Mouse (Mus musculus): ENCODE results near the gene Runx2. TPM values are rescaled to one million over a fixed set of nuclear protein-coding genes. Genes with fewer than 3 reads are reported as not detected.
A peak's percentile ranks its signal among the peaks of the same experiment; 100 is the strongest.

Gene Runx2
- polyA plus RNA-seq, 1 experiment from 2014 or later: 1.0 TPM

DNA sequence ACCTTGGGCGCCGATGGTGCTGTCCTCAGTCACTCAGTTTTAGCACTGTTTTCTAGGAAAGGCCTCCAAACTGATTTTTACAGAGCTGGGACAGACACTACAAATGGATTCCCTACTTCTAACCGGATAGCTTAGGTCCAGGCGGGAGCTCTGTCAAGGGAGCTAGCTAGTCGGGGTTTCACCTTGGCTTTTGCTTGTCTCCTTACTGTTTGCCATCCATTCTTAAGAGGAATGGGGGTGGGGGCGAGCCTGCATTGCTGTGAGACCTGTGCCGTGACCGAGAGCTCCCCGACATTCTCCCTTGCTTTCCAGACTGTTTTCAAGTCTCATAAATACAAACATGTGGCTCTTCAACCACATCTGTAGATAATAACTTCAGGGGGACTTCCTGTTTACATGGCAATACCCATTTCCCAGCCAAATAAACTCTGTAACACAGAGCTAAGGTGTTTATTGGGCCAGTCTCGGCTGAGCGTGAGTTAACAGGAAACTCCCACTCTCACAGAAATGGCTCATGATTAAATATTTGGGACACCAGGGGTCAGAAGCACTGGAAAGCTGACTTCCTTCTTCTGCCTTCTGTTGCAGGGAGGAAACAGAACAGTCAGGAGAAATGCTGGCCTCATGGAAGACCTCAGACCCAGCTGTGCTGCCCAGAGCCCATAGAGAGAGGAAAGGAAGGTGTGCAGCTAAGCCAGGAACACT is 213.1 kb downstream of the Runx2 start:
- WGBS: 52% methylated on average over 11 of the region's 11 CpGs

DNA sequence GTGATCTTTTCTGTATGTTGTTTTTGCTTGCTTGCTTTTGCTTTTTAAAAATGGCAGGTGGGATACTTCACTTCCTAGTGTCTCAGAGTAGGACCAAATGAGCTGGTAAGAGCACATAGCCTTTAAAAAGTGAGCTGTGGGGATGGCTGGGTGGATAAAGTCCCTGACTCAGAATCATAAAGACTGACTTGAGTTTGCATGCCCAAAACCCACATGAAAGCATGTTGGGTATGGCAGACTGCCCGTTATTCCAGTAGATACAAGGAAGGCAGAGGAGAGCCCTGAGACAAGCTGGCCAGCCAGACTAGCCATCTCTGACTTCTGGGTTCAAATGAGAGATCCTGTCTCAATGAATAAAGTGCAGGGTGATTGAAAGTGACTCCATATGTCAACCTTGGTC is 214.7 kb downstream of the Runx2 start:
- no peaks in the 10 kb centered on the region for H3K36me3 ChIP-seq (ENCODE audit: control insufficient read depth, insufficient read depth)
- no peak overlapping the region for H3K4me2 ChIP-seq (replicated peaks; ENCODE audit: low read depth)
- 82% methylated on average over 1 of the region's 1 CpGs for WGBS
- no peaks in the 10 kb centered on the region for H3K4me1 ChIP-seq (replicated peaks; ENCODE audit: control insufficient read depth, insufficient read depth, low read length)
- H3K9ac ChIP-seq (ENCODE audit: low read depth, low read length): no peak overlapping the region
- no peak overlapping the region for H3K27ac ChIP-seq (ENCODE audit: low read depth, low read length)
- no peak for TF ChIP-seq CTCF (IDR thresholded peaks at IDR 0.05; ENCODE audit: low read depth)
- no peak overlapping the region for H3K4me3 ChIP-seq (ENCODE audit: low read depth, low read length)
- ATAC-seq: no peak
- H3K9me3 ChIP-seq (ENCODE audit: control insufficient read depth): no peaks in the 10 kb centered on the region
- H3K27me3 ChIP-seq (replicated peaks; ENCODE audit: control insufficient read depth, insufficient read depth, low read length): no peaks in the 10 kb centered on the region

More for the DNA sequence above, 213.1 kb downstream of the Runx2 start:
- H3K36me3 ChIP-seq (ENCODE audit: control insufficient read depth, insufficient read depth): no peaks in the 10 kb centered on the region
- H3K9ac ChIP-seq (ENCODE audit: low read depth, low read length): no peak overlapping the region
- ATAC-seq: no peak
- TF ChIP-seq CTCF (IDR thresholded peaks at IDR 0.05; ENCODE audit: low read depth): peak; percentile 47
- H3K27ac ChIP-seq (ENCODE audit: low read depth, low read length): no peak overlapping the region
- H3K4me1 ChIP-seq (replicated peaks; ENCODE audit: control insufficient read depth, insufficient read depth, low read length): no peaks in the 10 kb centered on the region
- H3K27me3 ChIP-seq (replicated peaks; ENCODE audit: control insufficient read depth, insufficient read depth, low read length): no peaks in the 10 kb centered on the region
- H3K4me3 ChIP-seq (ENCODE audit: low read depth, low read length): no peak overlapping the region
- H3K9me3 ChIP-seq (ENCODE audit: control insufficient read depth): no peaks in the 10 kb centered on the region
- H3K4me2 ChIP-seq (replicated peaks; ENCODE audit: low read depth): no peak overlapping the region

DNA sequence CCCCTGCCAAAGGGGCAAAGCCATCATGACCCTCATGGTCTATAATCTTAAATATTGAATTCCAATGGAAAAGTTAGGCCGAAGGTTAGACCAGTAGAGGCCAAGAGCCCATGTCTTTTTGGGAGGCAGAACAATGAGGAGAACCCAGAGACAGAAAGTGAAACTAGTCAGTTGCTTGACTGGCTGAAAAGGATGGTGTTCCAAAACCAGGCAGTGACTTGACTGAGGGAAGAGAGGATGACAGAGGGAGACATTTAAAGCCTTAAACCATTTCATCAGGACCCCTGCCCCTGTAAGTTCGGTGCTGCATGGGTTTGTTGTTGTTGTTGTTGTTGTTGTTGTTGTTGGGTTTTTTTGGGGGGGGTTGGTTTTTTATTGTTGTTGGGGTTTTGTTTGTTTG is 215.5 kb downstream of the Runx2 start:
- WGBS: 93% methylated on average over 2 of the region's 2 CpGs
- H3K4me2 ChIP-seq (replicated peaks; ENCODE audit: low read depth): no peak overlapping the region
- H3K4me1 ChIP-seq (replicated peaks; ENCODE audit: control insufficient read depth, insufficient read depth, low read length): no peaks in the 10 kb centered on the region
- no peak overlapping the region for H3K4me3 ChIP-seq (ENCODE audit: low read depth, low read length)
- no peaks in the 10 kb centered on the region for H3K9me3 ChIP-seq (ENCODE audit: control insufficient read depth)
- H3K27ac ChIP-seq (ENCODE audit: low read depth, low read length): no peak overlapping the region
- no peak for ATAC-seq
- H3K27me3 ChIP-seq (replicated peaks; ENCODE audit: control insufficient read depth, insufficient read depth, low read length): no peaks in the 10 kb centered on the region
- no peak overlapping the region for H3K9ac ChIP-seq (ENCODE audit: low read depth, low read length)
- H3K36me3 ChIP-seq (ENCODE audit: control insufficient read depth, insufficient read depth): no peaks in the 10 kb centered on the region
- TF ChIP-seq CTCF (IDR thresholded peaks at IDR 0.05; ENCODE audit: low read depth): no peak

DNA sequence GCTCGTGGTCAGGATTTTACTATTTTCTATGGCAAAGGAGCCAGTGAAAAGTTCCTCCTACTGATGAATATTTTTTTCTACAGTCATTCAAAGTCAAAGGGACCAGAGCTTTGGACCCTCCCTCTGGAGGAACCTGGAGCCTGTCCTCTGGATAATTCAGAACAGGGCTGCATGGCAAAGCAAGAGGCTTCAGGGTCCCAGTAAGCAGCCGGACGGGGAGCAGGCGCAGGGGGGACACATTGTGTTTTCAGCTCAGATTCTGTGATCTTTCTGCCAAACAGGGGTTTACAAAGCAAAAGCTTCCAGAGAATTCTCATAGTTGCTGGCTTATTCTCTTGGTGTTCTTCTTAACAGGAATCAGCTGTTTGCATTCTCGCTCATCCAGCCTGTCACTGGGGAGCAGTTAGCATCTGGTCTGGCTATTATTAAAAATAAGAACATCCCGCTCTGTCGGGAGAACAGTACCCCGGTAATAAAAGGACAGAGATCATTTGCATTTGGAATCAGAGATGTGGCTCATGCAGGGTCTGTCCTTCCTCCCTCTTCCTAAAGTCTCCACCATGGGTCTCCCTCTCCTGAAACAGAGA is 216.6 kb downstream of the Runx2 start:
- no peak for TF ChIP-seq CTCF (IDR thresholded peaks at IDR 0.05; ENCODE audit: low read depth)
- no peak overlapping the region for H3K27ac ChIP-seq (ENCODE audit: low read depth, low read length)
- 53% methylated on average over 8 of the region's 8 CpGs for WGBS

DNA sequence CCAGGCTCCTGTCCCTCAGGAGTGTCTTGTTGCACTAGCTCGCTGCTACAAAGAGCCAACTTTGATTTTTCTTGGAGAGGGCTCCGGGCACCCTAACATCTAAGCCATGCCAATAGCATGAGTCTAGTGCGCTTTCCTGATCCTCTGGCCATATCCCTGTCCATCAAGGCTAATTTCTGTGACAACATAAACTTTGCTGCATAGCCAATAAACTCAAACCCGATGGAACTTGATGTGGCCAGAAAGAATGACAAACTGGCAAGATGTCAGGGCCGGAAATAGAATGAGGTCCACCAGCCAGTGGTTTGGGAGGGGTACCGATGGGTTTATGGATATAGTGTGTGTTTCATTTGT is 221.9 kb downstream of the Runx2 start:
- 86% methylated on average over 6 of the region's 6 CpGs for WGBS
- no peak overlapping the region for H3K4me2 ChIP-seq (replicated peaks; ENCODE audit: low read depth)
- no peak overlapping the region for H3K9ac ChIP-seq (ENCODE audit: low read depth, low read length)
- no peaks in the 10 kb centered on the region for H3K9me3 ChIP-seq (ENCODE audit: control insufficient read depth)
- no peaks in the 10 kb centered on the region for H3K27me3 ChIP-seq (replicated peaks; ENCODE audit: control insufficient read depth, insufficient read depth, low read length)
- no peaks in the 10 kb centered on the region for H3K36me3 ChIP-seq (ENCODE audit: control insufficient read depth, insufficient read depth)
- no peak overlapping the region for H3K27ac ChIP-seq (ENCODE audit: low read depth, low read length)
- TF ChIP-seq CTCF (IDR thresholded peaks at IDR 0.05; ENCODE audit: low read depth): no peak
- H3K4me3 ChIP-seq (ENCODE audit: low read depth, low read length): no peak overlapping the region
- no peak for ATAC-seq
- H3K4me1 ChIP-seq (replicated peaks; ENCODE audit: control insufficient read depth, insufficient read depth, low read length): no peaks in the 10 kb centered on the region

More for the DNA sequence above, 216.6 kb downstream of the Runx2 start:
- H3K27me3 ChIP-seq (replicated peaks; ENCODE audit: control insufficient read depth, insufficient read depth, low read length): no peaks in the 10 kb centered on the region
- no peaks in the 10 kb centered on the region for H3K9me3 ChIP-seq (ENCODE audit: control insufficient read depth)
- H3K9ac ChIP-seq (ENCODE audit: low read depth, low read length): no peak overlapping the region
- no peak overlapping the region for H3K4me3 ChIP-seq (ENCODE audit: low read depth, low read length)
- H3K4me1 ChIP-seq (replicated peaks; ENCODE audit: control insufficient read depth, insufficient read depth, low read length): no peaks in the 10 kb centered on the region
- no peaks in the 10 kb centered on the region for H3K36me3 ChIP-seq (ENCODE audit: control insufficient read depth, insufficient read depth)
- H3K4me2 ChIP-seq (replicated peaks; ENCODE audit: low read depth): no peak overlapping the region
- no peak for ATAC-seq

DNA sequence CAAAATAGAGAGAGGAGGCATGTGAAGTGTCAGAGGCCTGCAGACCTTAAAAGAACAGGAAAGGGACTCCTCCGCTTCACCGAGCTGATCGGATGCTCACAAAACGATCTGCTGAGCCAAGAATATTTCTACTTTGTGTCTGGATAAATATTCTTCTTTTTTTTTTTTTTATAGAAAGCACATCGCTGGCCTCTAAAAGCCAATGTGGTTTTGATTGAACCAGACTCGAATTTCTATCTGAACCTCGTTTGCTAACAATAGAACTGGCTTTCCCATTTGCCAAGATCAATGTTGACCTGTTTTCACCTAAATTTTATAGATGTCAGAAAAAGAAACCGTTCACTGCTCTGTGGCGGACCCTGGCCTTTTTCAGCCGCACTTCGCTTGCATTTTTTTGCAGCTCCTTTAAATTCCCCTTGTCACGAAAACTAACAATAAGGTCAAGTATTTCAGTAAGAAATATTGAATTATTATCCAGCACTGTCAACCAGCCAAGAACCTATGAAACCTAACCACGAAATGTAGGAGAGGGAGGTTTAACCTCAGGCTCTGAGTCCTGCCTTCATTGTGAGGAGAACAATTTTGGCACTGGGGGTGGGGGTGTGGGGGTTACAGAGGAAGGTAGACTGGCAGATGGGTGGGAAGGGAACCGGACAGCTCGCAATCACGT is 222.4 kb downstream of the Runx2 start:
- Histone ChIP-seq H3K4me3 (ENCODE audit: low read depth, low read length) (no peak overlapping the region), H3K36me3 (ENCODE audit: control insufficient read depth, insufficient read depth) (no peaks in the 10 kb centered on the region), H3K27me3 (replicated peaks; ENCODE audit: control insufficient read depth, insufficient read depth, low read length) (no peaks in the 10 kb centered on the region), H3K4me1 (replicated peaks; ENCODE audit: control insufficient read depth, insufficient read depth, low read length) (no peaks in the 10 kb centered on the region), H3K9ac (ENCODE audit: low read depth, low read length) (no peak overlapping the region), H3K27ac (ENCODE audit: low read depth, low read length) (no peak overlapping the region), H3K9me3 (ENCODE audit: control insufficient read depth) (no peaks in the 10 kb centered on the region), H3K4me2 (replicated peaks; ENCODE audit: low read depth) (no peak overlapping the region)
- ATAC-seq: no peak
- WGBS: 78% methylated on average over 16 of the region's 16 CpGs
- no peak for TF ChIP-seq CTCF (IDR thresholded peaks at IDR 0.05; ENCODE audit: low read depth)
